In genomic region chr19:53830407-53831163, GRCm38 (mm10) we compare ENCODE assay signal across 7 mouse cellular contexts.
A peak's percentile ranks its signal among the peaks of the same experiment; 100 is the strongest.
DNase-seq lines count a peak whose midpoint lies in the region; ATAC-seq and TF ChIP-seq lines count a peak whose summit lies in the region.

No protein-coding gene starts in this region.

- H3K4me1 ChIP-seq in embryonic facial prominence, embryonic 12.5 days = peaks cover 20% of the 10 kb centered on the region
- peaks cover 12% of the 10 kb centered on the region; the same call in 1 of the 2 replicates for H3K4me1 ChIP-seq in heart, postnatal 0 days (ENCODE audit: control insufficient read depth, insufficient read depth)
- H3K4me1 ChIP-seq in midbrain, embryonic 13.5 days (replicated peaks) = peaks cover 22% of the 10 kb centered on the region

- H3K27me3 ChIP-seq in embryonic facial prominence, embryonic 12.5 days = no peaks in the 10 kb centered on the region
- H3K27me3 ChIP-seq in heart, postnatal 0 days (ENCODE audit: control insufficient read depth, insufficient read depth, low read length) = no peaks in the 10 kb centered on the region
- no peaks in the 10 kb centered on the region for H3K27me3 ChIP-seq in midbrain, embryonic 13.5 days

- H3K4me3 ChIP-seq in embryonic facial prominence, embryonic 12.5 days = no peak overlapping the region
- H3K4me3 ChIP-seq in heart, postnatal 0 days (ENCODE audit: low read depth, low read length) = no peak overlapping the region
- no peak overlapping the region for H3K4me3 ChIP-seq in midbrain, embryonic 13.5 days (replicated peaks)
- H3K4me3 ChIP-seq in left cerebral cortex, adult 2 months = no peak overlapping the region

- no peak for TF ChIP-seq EP300 in heart, postnatal 0 days (IDR thresholded peaks at IDR 0.05; ENCODE audit: low read depth)

- no peaks in the 10 kb centered on the region for H3K9me3 ChIP-seq in embryonic facial prominence, embryonic 12.5 days
- H3K9me3 ChIP-seq in heart, postnatal 0 days (replicated peaks; ENCODE audit: control insufficient read depth, low read length) = no peaks in the 10 kb centered on the region
- H3K9me3 ChIP-seq in midbrain, embryonic 13.5 days = no peaks in the 10 kb centered on the region

- H3K4me2 ChIP-seq in embryonic facial prominence, embryonic 12.5 days (replicated peaks) = no peak overlapping the region
- H3K4me2 ChIP-seq in heart, postnatal 0 days (ENCODE audit: low read depth, low read length) = no peak overlapping the region
- peak overlapping the region; percentile 27; the same call in 1 of the 2 replicates for H3K4me2 ChIP-seq in midbrain, embryonic 13.5 days (replicated peaks)

- no peak overlapping the region for H3K9ac ChIP-seq in embryonic facial prominence, embryonic 12.5 days
- H3K9ac ChIP-seq in heart, postnatal 0 days (replicated peaks; ENCODE audit: low read depth, low read length) = 0 out of 2 replicates have a peak overlapping the region, but pooled peaks have one; percentile 6
- H3K9ac ChIP-seq in midbrain, embryonic 13.5 days (replicated peaks) = no peak overlapping the region

- H3K27ac ChIP-seq in embryonic facial prominence, embryonic 12.5 days = no peak overlapping the region
- H3K27ac ChIP-seq in heart, postnatal 0 days (ENCODE audit: low read depth) = peak overlapping the region; percentile 84
- peak overlapping the region; percentile 65 for H3K27ac ChIP-seq in midbrain, embryonic 13.5 days
- no peak overlapping the region for H3K27ac ChIP-seq in left cerebral cortex, adult 2 months

- peak; percentile 62 for DNase-seq in adrenal gland, adult 8-10 months
- DNase-seq in heart, postnatal 0 days (ENCODE audit: low spot score) = peak; percentile 95
- peak; percentile 35 to 58 for DNase-seq in kidney, postnatal 36 days
- DNase-seq in testis, postnatal 14 days (ENCODE audit: low spot score) = no peak
- DNase-seq in left cerebral cortex, adult 2 months (ENCODE audit: extremely low spot score in 1 of 2, low spot score in 2 of 2) = no peak

- peak; percentile 56; the same call in 1 of the 2 replicates for ATAC-seq in embryonic facial prominence, embryonic 12.5 days (ENCODE audit: insufficient number of reproducible peaks, insufficient read depth, low FRiP score, low TSS enrichment)
- peak; percentile 96 for ATAC-seq in heart, postnatal 0 days (ENCODE audit: insufficient read depth, low read depth)
- ATAC-seq in midbrain, embryonic 13.5 days = peak; percentile 90

- H3K36me3 ChIP-seq in embryonic facial prominence, embryonic 12.5 days = no peaks in the 10 kb centered on the region
- peaks cover 20% of the 10 kb centered on the region for H3K36me3 ChIP-seq in heart, postnatal 0 days (replicated peaks; ENCODE audit: control insufficient read depth, insufficient read depth, low read length)
- H3K36me3 ChIP-seq in midbrain, embryonic 13.5 days = no peaks in the 10 kb centered on the region

- TF ChIP-seq CTCF in heart, postnatal 0 days (IDR thresholded peaks at IDR 0.05; ENCODE audit: low read depth) = no peak
- no peak for TF ChIP-seq CTCF in left cerebral cortex, adult 2 months (IDR thresholded peaks at IDR 0.05)

- intact Hi-C loops in left cerebral cortex, adult 2 months (cut with DNase I) = no loop called here

- 13% methylated on average over 8 of the region's 8 CpGs for WGBS in embryonic facial prominence, embryonic 12.5 days
- 7% methylated on average over 8 of the region's 8 CpGs for WGBS in heart, postnatal 0 days
- WGBS in midbrain, embryonic 13.5 days = 6% methylated on average over 8 of the region's 8 CpGs

Comparison
In these comparisons a context has a peak if more than half of its experiments do, and no peak if none do; other contexts are left out.
1. DNase-seq: peak in adrenal gland, adult 8-10 months (single experiment), heart, postnatal 0 days (single experiment) and kidney, postnatal 36 days (2 of 2); none in testis, postnatal 14 days (single experiment) and left cerebral cortex, adult 2 months (0 of 2).
2. H3K27ac ChIP-seq: peak in heart, postnatal 0 days (single experiment) and midbrain, embryonic 13.5 days (single experiment); none in embryonic facial prominence, embryonic 12.5 days (single experiment) and left cerebral cortex, adult 2 months (single experiment).
3. Peak in every context shown above with its lines, with median percentiles within 50 percentile points of each other: ATAC-seq.